Mouse (Mus musculus) intestine, embryonic 15.5 days (tissue): ENCODE data around the gene Uhrf1bp1. TPM values are rescaled to one million over a fixed set of nuclear protein-coding genes. Genes with fewer than 3 reads are reported as not detected.

Source experiments
- ATAC-seq: fragments of 200-750 bp; cut with Nextera tagmentation; 2 replicates; pipeline ENCODE4 v1.8.0; 2017; ENCODE audit warnings: moderate TSS enrichment, moderate library complexity
- H3K27ac ChIP-seq: fragments of 300-500 bp; sonication (generic); 2 replicates; pipeline ENCODE4 v1.5.1; 2015; ENCODE audit warnings: mild to moderate bottlenecking, inconsistent platforms
- H3K27me3 ChIP-seq: fragments of 300-500 bp; sonication (generic); replicated peaks from 2 replicates; pipeline ENCODE4 v1.6.1; 2015; ENCODE audit warnings: inconsistent platforms
- H3K36me3 ChIP-seq: fragments of 300-500 bp; sonication (generic); 2 replicates; pipeline ENCODE4 v1.6.1; 2015; ENCODE audit warnings: inconsistent platforms
- H3K4me1 ChIP-seq: fragments of 300-500 bp; sonication (generic); replicated peaks from 2 replicates; pipeline ENCODE4 v1.6.1; 2015; ENCODE audit warnings: inconsistent platforms
- H3K4me2 ChIP-seq: fragments of 300-500 bp; sonication (generic); replicated peaks from 2 replicates; pipeline ENCODE4 v1.6.1; 2015; ENCODE audit warnings: mild to moderate bottlenecking, inconsistent platforms
- H3K4me3 ChIP-seq: fragments of 300-500 bp; sonication (generic); replicated peaks from 2 replicates; pipeline ENCODE4 v1.5.1; 2015; ENCODE audit warnings: inconsistent platforms
- H3K9ac ChIP-seq: fragments of 300-500 bp; sonication (generic); 2 replicates; pipeline ENCODE4 v1.6.1; 2015; ENCODE audit warnings: inconsistent platforms
- H3K9me3 ChIP-seq: fragments of 300-500 bp; sonication (generic); 2 replicates; pipeline ENCODE4 v1.6.1; 2016; ENCODE audit warnings: inconsistent platforms
- WGBS: fragments of 180-500 bp; shearing (Covaris S2); methylation state at CpG from one replicate; pipeline ENCODE4 v1.1.7; 2015; 5-methylcytosine and 5-hydroxymethylcytosine counted together
- polyA plus RNA-seq: library from polyadenylated mRNA; unstranded; fragments of >200 nt; fragmentation: Nextera tagmentation; extraction: Ambion mirVana; gene quantifications from 2 replicates; pipeline ENCODE4 v1.2.1, GENCODE M21; 2015

Uhrf1bp1 gene
- polyA plus RNA-seq, 1 experiment from 2014 or later, result 3.9 TPM

DNA sequence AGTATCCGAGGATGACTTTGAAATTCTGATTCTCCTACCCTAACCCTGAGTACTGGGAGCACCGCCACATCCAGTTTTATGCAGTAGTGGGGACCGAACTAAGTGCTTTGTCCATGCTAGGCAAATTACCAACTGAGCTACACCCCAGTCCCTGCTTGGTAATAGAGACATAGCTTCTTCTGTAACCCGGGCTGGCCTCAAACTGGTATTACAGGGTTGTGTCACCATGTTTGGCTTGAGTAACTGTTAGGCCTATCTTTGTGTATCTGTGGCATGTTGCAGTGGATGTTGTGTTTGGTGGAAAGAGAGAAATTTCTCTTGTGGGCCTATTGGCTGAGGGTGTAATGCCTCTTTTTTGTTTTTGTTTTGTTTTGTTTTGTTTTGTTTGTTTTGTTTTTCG is 74.0 kb downstream of the Uhrf1bp1 start:
- no peak overlapping the region for H3K4me3 ChIP-seq
- H3K4me2 ChIP-seq, result no peak overlapping the region
- no peak overlapping the region for H3K27ac ChIP-seq
- no peak for ATAC-seq
- no peaks in the 10 kb centered on the region for H3K27me3 ChIP-seq
- 92% methylated on average over 5 of the region's 5 CpGs for WGBS
- H3K9ac ChIP-seq, result no peak overlapping the region
- H3K4me1 ChIP-seq, result peaks cover 21% of the 10 kb centered on the region
- H3K9me3 ChIP-seq, result no peaks in the 10 kb centered on the region
- H3K36me3 ChIP-seq, result no peaks in the 10 kb centered on the region

DNA sequence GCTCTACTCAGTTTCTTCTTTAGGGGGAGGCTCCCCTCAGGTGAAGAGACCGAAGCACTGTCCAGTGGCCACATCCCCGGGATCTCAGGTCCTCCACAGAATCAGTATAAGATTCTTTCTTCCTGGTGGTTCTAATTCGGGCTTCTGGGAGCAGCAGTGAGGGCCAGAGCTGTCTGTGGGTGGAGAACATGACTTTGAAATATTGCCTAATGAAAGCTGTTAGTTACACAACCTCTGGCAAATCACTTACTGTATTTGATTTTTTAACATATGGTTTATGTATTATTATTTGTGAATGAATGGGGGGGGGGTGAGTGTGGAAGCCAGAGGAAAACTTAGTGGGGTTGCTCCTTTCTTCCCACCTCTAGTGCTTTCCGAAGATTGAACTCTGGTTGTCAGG is 75.6 kb downstream of the Uhrf1bp1 start:
- H3K27ac ChIP-seq, result no peak overlapping the region
- peaks cover 11% of the 10 kb centered on the region for H3K4me1 ChIP-seq
- H3K4me3 ChIP-seq, result no peak overlapping the region
- H3K36me3 ChIP-seq, result no peaks in the 10 kb centered on the region
- ATAC-seq, result no peak
- WGBS, result 78% methylated on average over 4 of the region's 4 CpGs
- no peaks in the 10 kb centered on the region for H3K27me3 ChIP-seq
- H3K9me3 ChIP-seq, result no peaks in the 10 kb centered on the region
- H3K4me2 ChIP-seq, result no peak overlapping the region
- no peak overlapping the region for H3K9ac ChIP-seq

DNA sequence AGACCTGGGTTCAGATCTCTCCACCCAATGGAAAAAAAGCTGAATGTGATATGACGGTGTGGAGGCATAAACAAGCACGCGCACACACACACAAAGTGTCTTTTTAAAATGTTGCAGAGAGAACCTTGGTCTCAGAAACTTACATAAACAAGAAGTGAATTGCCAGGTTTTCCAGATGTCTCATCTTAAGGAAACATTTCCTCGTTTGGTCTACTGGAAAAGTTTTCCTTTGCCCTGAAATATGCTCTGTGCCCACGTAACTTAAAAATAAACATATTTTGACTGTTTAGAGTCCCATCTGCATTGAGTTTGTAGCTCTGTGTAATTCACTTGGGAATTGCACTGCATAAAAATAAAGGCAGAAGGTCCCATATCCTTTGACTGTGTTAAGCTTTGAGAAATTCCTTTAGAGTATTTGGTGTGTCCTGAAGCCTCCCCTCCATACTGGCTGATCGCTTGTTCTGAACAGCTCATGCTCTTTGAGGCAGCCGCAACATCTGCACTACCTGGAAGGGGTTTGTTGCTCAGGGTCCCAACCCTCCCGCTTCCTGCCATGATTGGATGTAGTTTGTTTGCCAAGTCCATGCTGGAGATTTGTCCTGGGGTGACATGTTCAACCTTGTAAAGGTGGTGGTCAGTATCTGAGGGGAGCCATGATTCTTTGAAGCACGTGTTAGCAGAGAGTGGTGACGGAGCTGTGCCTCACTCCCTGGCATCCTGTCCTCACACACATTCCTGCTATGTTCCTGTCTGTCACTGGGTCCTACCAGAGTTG is 78.1 kb downstream of the Uhrf1bp1 start:
- H3K36me3 ChIP-seq, result no peaks in the 10 kb centered on the region
- 64% methylated on average over 10 of the region's 10 CpGs for WGBS

DNA sequence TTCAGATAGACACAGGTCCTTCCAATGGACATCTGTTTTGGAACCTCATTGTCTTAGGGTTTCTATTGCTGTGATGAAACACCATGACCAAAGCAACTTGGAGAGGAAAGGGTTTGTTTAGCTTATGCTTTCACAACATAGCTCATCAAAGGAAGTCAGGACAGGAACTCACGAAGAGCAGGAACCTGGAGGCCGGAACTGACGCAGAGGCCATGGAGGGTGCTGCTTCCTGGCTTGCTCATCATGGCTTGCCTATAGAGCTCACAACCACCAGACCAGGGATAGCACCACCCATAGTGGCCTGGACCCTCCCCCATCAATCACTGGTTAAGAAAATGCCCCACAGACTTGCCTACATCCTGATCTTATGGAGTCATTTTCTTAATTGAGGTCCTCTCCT is 78.8 kb downstream of the Uhrf1bp1 start:
- Histone ChIP-seq H3K4me2 (no peak overlapping the region), H3K27me3 (no peaks in the 10 kb centered on the region), H3K9me3 (no peaks in the 10 kb centered on the region), H3K9ac (no peak overlapping the region), H3K36me3 (no peaks in the 10 kb centered on the region), H3K27ac (no peak overlapping the region), H3K4me1 (peaks cover 40% of the 10 kb centered on the region), H3K4me3 (no peak overlapping the region)
- WGBS, result 78% methylated on average over 3 of the region's 3 CpGs
- no peak for ATAC-seq

More for the DNA sequence above, 78.1 kb downstream of the Uhrf1bp1 start:
- Histone ChIP-seq H3K9ac (no peak overlapping the region), H3K27me3 (no peaks in the 10 kb centered on the region), H3K4me2 (no peak overlapping the region), H3K9me3 (no peaks in the 10 kb centered on the region), H3K27ac (peak overlapping the region; percentile 62; the same call in 1 of the 2 replicates), H3K4me3 (no peak overlapping the region), H3K4me1 (peaks cover 32% of the 10 kb centered on the region)
- no peak for ATAC-seq

DNA sequence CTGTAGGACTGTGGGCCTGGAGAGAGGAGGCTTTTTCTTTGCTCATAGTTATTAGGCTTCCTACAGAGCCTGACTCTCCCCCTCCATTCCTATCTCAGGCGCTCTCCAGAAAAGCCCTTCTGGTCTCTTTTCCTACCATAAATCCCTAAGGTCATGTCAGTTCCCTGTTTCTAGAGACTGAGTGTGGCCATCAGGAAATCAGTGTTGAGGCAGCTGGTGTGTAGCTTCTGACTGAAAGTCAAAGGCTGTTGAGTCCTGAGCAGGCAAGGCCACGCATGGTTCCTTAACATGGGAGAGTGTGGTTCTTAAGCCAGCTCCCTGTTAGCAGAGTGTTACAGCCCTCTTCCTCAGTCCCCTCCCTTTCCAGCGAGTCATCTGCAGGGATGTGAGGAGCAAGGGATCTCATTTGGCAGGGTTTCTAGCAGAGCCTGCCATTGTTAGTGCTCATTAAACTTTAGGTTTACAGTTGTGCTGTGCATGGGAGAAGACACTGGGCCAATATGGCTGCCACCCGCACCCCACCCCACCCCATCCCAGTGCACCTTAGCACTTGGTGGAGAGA is 80.9 kb downstream of the Uhrf1bp1 start:
- Histone ChIP-seq H3K27ac (no peak overlapping the region), H3K4me1 (peaks cover 47% of the 10 kb centered on the region)

DNA sequence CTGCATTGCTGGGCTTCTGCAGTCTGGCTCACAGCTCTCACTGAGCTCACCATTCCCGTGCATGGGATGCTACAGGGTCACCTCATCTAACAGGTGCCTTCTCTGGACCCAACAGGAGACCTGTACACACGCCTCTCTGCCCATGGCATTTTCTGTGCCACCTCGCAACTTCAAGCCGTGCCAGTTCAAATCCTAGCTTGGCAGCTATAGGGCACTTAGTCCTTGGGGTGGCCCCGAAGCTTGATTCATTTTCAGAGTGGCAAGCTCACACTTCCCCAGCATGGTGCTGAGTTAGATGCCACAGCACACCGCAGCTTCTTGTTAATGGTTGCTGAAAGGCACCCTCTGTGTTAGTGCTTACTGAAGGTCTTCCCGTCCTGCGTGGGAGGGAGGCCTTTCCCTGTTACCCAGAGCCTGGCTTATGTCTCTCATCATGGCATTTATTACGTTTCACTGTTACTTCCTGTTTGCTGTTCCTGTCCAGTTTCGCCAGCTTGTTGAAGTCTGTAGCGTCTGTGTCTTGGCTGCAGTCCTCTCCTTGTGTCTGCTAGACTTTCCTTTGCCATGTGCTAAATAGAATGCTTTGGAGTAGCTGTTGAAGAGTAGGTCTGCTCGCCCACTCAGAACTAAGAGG is 82.0 kb downstream of the Uhrf1bp1 start:
- Histone ChIP-seq H3K27ac (peak overlapping the region; percentile 30), H3K9ac (no peak overlapping the region), H3K4me1 (peaks cover 40% of the 10 kb centered on the region), H3K4me3 (no peak overlapping the region), H3K36me3 (no peaks in the 10 kb centered on the region), H3K4me2 (0 out of 2 replicates have a peak overlapping the region, but pooled peaks have one; percentile 1), H3K9me3 (no peaks in the 10 kb centered on the region), H3K27me3 (no peaks in the 10 kb centered on the region)
- ATAC-seq, result peak; percentile 45; the same call in 1 of the 2 replicates
- 52% methylated on average over 12 of the region's 12 CpGs for WGBS

More for the DNA sequence above, 80.9 kb downstream of the Uhrf1bp1 start:
- H3K36me3 ChIP-seq, result no peaks in the 10 kb centered on the region
- 79% methylated on average over 4 of the region's 4 CpGs for WGBS
- H3K4me3 ChIP-seq, result no peak overlapping the region
- H3K9me3 ChIP-seq, result no peaks in the 10 kb centered on the region
- no peak overlapping the region for H3K4me2 ChIP-seq
- no peaks in the 10 kb centered on the region for H3K27me3 ChIP-seq
- no peak for ATAC-seq
- no peak overlapping the region for H3K9ac ChIP-seq

DNA sequence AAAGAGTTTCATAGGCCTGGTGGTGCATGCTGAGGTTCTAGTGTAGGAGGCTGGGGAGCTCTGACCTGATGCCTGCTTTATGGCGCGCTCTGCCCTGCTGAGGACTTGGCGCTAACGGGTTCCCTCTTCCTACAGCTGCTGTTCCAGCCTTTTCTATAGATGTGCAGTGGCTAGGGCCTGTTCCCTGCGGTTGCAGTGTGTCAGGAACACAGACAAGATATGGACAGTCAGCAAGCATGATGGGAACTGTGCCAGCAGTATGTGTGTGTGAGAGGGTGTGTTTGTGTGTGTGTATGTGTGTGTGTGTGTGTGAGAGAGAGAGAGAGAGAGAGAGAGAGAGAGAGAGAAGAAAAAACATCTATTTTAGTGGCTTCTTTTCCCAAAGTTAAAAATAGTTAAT is 82.8 kb downstream of the Uhrf1bp1 start:
- no peak overlapping the region for H3K4me2 ChIP-seq
- no peaks in the 10 kb centered on the region for H3K9me3 ChIP-seq
- no peaks in the 10 kb centered on the region for H3K27me3 ChIP-seq
- no peak for ATAC-seq
- H3K36me3 ChIP-seq, result no peaks in the 10 kb centered on the region
- H3K4me1 ChIP-seq, result peaks cover 39% of the 10 kb centered on the region
- no peak overlapping the region for H3K4me3 ChIP-seq
- peak overlapping the region; percentile 30; the same call in 1 of the 2 replicates for H3K27ac ChIP-seq
- no peak overlapping the region for H3K9ac ChIP-seq
- 68% methylated on average over 5 of the region's 5 CpGs for WGBS

DNA sequence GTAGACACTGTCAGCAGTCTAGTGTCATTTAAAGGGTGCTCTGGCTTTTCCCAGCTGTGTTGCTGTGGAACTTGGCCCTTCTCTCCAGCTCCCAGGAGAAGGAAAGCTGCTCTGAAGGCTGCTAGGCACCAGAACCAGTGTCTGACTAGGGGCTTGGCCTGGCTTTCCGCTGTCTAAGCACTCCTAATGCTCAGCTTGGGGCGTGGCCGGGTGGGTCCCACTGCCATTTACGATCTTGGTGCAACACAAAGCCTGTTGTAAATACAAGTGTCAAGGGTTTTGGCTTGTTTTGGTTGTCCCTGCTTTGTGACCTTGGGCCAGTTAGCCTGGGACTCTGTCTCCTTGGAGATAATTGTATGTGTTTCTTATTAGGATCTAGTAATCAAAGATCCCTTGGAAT is 84.1 kb downstream of the Uhrf1bp1 start:
- no peaks in the 10 kb centered on the region for H3K36me3 ChIP-seq
- 58% methylated on average over 4 of the region's 4 CpGs for WGBS
- no peaks in the 10 kb centered on the region for H3K27me3 ChIP-seq
- no peak overlapping the region for H3K4me2 ChIP-seq
- peaks cover 40% of the 10 kb centered on the region for H3K4me1 ChIP-seq
- H3K27ac ChIP-seq, result peak overlapping the region; percentile 32; the same call in 1 of the 2 replicates
- ATAC-seq, result no peak
- no peak overlapping the region for H3K9ac ChIP-seq
- H3K4me3 ChIP-seq, result no peak overlapping the region
- no peaks in the 10 kb centered on the region for H3K9me3 ChIP-seq

DNA sequence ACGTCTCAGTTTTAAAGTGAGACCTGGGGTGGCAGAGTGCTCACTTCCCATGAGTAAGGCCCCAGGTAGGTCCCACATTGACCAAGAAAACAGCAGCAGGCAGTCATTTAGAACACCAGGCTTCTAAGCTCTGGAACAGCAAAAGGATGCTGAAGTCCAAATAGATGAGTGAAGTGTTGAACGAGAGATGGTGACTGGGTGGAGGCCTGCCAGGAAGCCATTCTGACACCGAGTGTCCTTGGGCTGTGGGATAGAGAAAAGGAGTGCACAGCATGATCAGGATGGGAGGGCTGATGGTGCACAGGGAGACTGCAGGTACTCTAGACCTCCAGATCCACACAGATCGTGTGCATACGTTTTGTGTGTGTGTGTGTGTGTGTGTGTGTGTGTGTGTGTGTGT is 84.9 kb downstream of the Uhrf1bp1 start:
- no peak overlapping the region for H3K4me2 ChIP-seq
- ATAC-seq, result no peak
- no peak overlapping the region for H3K9ac ChIP-seq
- 66% methylated on average over 5 of the region's 5 CpGs for WGBS
- H3K27me3 ChIP-seq, result no peaks in the 10 kb centered on the region
- H3K9me3 ChIP-seq, result no peaks in the 10 kb centered on the region
- no peak overlapping the region for H3K4me3 ChIP-seq
- no peak overlapping the region for H3K27ac ChIP-seq
- H3K4me1 ChIP-seq, result peaks cover 48% of the 10 kb centered on the region
- no peaks in the 10 kb centered on the region for H3K36me3 ChIP-seq

DNA sequence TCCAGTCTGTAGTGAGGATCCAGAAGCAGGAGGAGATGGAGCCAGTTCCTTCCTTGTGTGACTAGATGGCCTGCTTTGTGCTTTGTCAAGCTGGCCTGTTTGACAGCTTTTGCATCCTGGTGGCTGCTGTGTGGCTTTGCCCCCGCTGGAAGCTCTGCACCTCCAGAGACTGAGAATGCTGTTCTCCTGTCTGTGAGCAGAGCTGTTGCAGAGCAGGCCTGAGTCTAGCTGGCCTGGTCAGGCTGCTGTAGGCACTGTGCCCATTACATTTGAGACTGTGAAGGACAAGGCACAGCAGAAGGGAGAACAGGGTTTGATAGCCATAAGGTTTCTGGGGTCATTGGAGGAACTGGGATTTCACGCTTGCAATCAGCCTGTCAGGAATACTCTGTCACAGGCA is 85.5 kb downstream of the Uhrf1bp1 start:
- H3K4me1 ChIP-seq, result peaks cover 51% of the 10 kb centered on the region
- no peak overlapping the region for H3K4me3 ChIP-seq
- H3K4me2 ChIP-seq, result no peak overlapping the region
- no peaks in the 10 kb centered on the region for H3K9me3 ChIP-seq
- 61% methylated on average over 2 of the region's 2 CpGs for WGBS
- no peak overlapping the region for H3K27ac ChIP-seq
- no peaks in the 10 kb centered on the region for H3K36me3 ChIP-seq
- ATAC-seq, result no peak
- no peak overlapping the region for H3K9ac ChIP-seq
- no peaks in the 10 kb centered on the region for H3K27me3 ChIP-seq

DNA sequence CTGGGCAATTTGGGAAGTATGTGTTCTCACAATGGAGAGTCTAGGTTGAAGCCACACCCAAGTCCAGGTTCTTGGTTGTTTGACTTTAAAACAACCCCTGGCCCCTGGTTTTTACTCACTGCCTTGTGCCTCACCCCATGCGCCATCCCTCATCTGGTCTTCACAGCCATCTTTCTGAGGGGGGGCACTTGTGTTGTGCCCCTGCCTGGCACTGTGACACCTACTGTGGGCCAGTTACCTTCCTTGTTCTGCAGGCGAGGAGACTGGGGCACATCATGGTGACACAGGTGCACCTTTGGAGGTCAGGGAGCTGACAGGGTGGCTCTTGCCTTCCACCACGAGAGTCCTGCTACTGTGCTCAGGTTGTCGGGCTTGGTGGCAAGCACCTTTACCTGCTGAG is 85.9 kb downstream of the Uhrf1bp1 start:
- Histone ChIP-seq H3K27me3 (no peaks in the 10 kb centered on the region), H3K9me3 (no peaks in the 10 kb centered on the region), H3K9ac (no peak overlapping the region), H3K4me3 (no peak overlapping the region), H3K36me3 (no peaks in the 10 kb centered on the region), H3K27ac (no peak overlapping the region), H3K4me1 (peaks cover 50% of the 10 kb centered on the region), H3K4me2 (no peak overlapping the region)
- WGBS, result 91% methylated on average over 4 of the region's 4 CpGs
- no peak for ATAC-seq

DNA sequence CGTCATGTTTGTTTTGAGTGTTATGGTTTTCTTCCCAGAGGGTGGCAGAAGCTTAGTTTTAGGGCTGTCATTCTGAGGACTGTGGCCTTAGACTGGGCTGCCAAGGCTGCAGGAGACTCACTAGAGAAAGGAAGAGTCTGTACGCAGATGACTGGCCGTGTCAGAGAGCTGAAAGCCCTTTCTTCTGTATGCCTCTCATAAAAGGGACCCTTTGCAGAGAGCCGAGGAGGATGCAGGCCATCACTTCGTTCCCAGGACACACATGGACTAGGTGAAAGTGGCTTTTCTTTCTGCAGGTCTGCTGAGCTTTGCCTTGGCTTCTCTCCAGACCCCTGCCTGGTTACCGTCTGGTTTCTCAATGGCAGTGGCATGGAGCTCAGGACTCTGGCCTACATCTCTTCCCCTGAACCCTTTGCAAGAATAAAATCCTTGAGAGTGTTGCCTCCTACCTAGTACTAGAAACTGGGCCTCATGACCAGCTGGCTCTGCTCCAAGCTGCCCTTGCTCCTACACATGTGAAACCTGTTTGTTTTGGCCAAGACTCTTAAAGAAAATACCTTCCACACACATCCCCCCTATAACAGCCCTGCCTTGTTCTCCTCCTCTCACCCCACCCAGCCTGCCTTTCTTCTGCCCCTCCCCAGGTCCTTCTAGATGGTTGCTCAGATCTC is 89.4 kb downstream of the Uhrf1bp1 start:
- H3K27me3 ChIP-seq, result no peaks in the 10 kb centered on the region
- peak overlapping the region; percentile 56; the same call in 1 of the 2 replicates for H3K27ac ChIP-seq
- peaks cover 16% of the 10 kb centered on the region for H3K4me1 ChIP-seq
- ATAC-seq, result peak; percentile 47
- H3K4me2 ChIP-seq, result no peak overlapping the region
- H3K36me3 ChIP-seq, result no peaks in the 10 kb centered on the region
- no peaks in the 10 kb centered on the region for H3K9me3 ChIP-seq
- 56% methylated on average over 6 of the region's 6 CpGs for WGBS
- H3K9ac ChIP-seq, result no peak overlapping the region
- no peak overlapping the region for H3K4me3 ChIP-seq
